Mouse (Mus musculus) spleen, adult 2 months (tissue): ENCODE data around the gene Dhcr7. TPM values are rescaled to one million over a fixed set of nuclear protein-coding genes. Genes with fewer than 3 reads are reported as not detected.

Experiments
- DNase-seq, 2 experiments: peaks; one replicate each; pipeline versions ENCODE4 v3.0.0 to v3.0.0-alpha.2; 2012 to 2021; ENCODE audit warnings: low spot score in 2 of 2, low read depth in 1 of 2
- H3K27ac ChIP-seq: fragments of 200-500 bp; 2 replicates; pipeline ENCODE4 v1.5.1; 2012; ENCODE audit warnings: low read length, inconsistent platforms; ENCODE audit not compliant: insufficient read depth
- H3K27me3 ChIP-seq: fragments of 200-500 bp; 2 replicates; pipeline ENCODE4 v1.6.1; 2012; ENCODE audit warnings: mild to moderate bottlenecking, moderate library complexity, low read length, inconsistent platforms; ENCODE audit not compliant: control insufficient read depth, insufficient read depth
- H3K36me3 ChIP-seq: fragments of 200-500 bp; 2 replicates; pipeline ENCODE4 v1.6.1; 2012; ENCODE audit warnings: mild to moderate bottlenecking, low read length, inconsistent platforms; ENCODE audit not compliant: control insufficient read depth, insufficient read depth
- H3K4me1 ChIP-seq: fragments of 200-500 bp; 2 replicates; pipeline ENCODE4 v1.6.1; 2011; ENCODE audit warnings: inconsistent platforms; ENCODE audit not compliant: control insufficient read depth, insufficient read depth, insufficient read length
- H3K4me3 ChIP-seq: fragments of 200-500 bp; 2 replicates; pipeline ENCODE4 v1.5.1; 2011; ENCODE audit warnings: mild to moderate bottlenecking, inconsistent platforms; ENCODE audit not compliant: insufficient read depth, insufficient read length; ENCODE audit errors: extremely low read depth
- CTCF ChIP-seq: fragments of 200-500 bp; IDR thresholded peaks from 2 replicates; pipeline ENCODE4 v1.5.1; 2011; ENCODE audit warnings: mild to moderate bottlenecking, inconsistent platforms; ENCODE audit not compliant: insufficient read depth, insufficient read length, insufficient replicate concordance; ENCODE audit errors: extremely low read depth
- POLR2A ChIP-seq: fragments of 200-500 bp; IDR thresholded peaks from 2 replicates; pipeline ENCODE4 v1.6.1; 2011; ENCODE audit warnings: low read depth, low read length, inconsistent platforms
- WGBS: fragments of 180-500 bp; shearing (Covaris S2); methylation state at CpG from one replicate; pipeline ENCODE4 v1.1.7; 2018; 5-methylcytosine and 5-hydroxymethylcytosine counted together
- polyA plus RNA-seq: library from polyadenylated mRNA; depleted of rRNA; stranded (reverse); fragments of >200 nt; gene quantifications from 2 replicates; pipeline ENCODE4 v1.2.3, GENCODE M21; 2012

The Dhcr7 gene
- polyA plus RNA-seq, 1 experiment: 42.0 TPM

- peaks cover 23% of the 10 kb centered on the region for H3K36me3 ChIP-seq
These were observed 14.0 kb upstream of the Dhcr7 start for GRCm38 (mm10) chr7:143808909-143809308.

GRCm38 (mm10) chr7:143819201-143819600 lies 3.7 kb upstream of the Dhcr7 start:
- Histone ChIP-seq H3K4me1 (peaks cover 7% of the 10 kb centered on the region; the same call in 1 of the 2 replicates), H3K27me3 (no peaks in the 10 kb centered on the region), H3K4me3 (no peak overlapping the region), H3K27ac (no peak overlapping the region), H3K36me3 (peaks cover 7% of the 10 kb centered on the region)
- TF ChIP-seq POLR2A (no peak), CTCF (no peak)
- 94% methylated on average over 4 of the region's 4 CpGs for WGBS
- DNase-seq: no peak

More at GRCm38 (mm10) chr7:143808909-143809308, 14.0 kb upstream of the Dhcr7 start:
- no peak for DNase-seq
- Histone ChIP-seq H3K4me1 (no peaks in the 10 kb centered on the region), H3K27ac (no peak overlapping the region), H3K27me3 (no peaks in the 10 kb centered on the region), H3K4me3 (no peak overlapping the region)
- TF ChIP-seq POLR2A (no peak), CTCF (peak; percentile 6; the same call in 1 of the 2 replicates)
- WGBS: 91% methylated on average over 1 of the region's 1 CpGs

- no peak overlapping the region for H3K27ac ChIP-seq
- H3K4me3 ChIP-seq: no peak overlapping the region
- DNase-seq: no peak
- TF ChIP-seq CTCF (no peak), POLR2A (no peak)
- WGBS: 89% methylated on average over 2 of the region's 2 CpGs
- H3K4me1 ChIP-seq: peaks cover 7% of the 10 kb centered on the region; the same call in 1 of the 2 replicates
- no peaks in the 10 kb centered on the region for H3K27me3 ChIP-seq
- peaks cover 5% of the 10 kb centered on the region for H3K36me3 ChIP-seq
These were observed 1.7 kb upstream of the Dhcr7 start for GRCm38 (mm10) chr7:143821241-143821640.

- peak overlapping the region; percentile 58 for H3K27ac ChIP-seq
- TF ChIP-seq POLR2A (no peak), CTCF (no peak)
- H3K4me3 ChIP-seq: peak overlapping the region; percentile 52; the same call in 1 of the 2 replicates
- peaks cover 7% of the 10 kb centered on the region; the same call in 1 of the 2 replicates for H3K4me1 ChIP-seq
- WGBS: 78% methylated on average over 4 of the region's 4 CpGs
- no peaks in the 10 kb centered on the region for H3K27me3 ChIP-seq
- no peaks in the 10 kb centered on the region for H3K36me3 ChIP-seq
- no peak for DNase-seq
These were observed 291 bp downstream of the Dhcr7 start for GRCm38 (mm10) chr7:143823266-143823605.

GRCm38 (mm10) chr7:143826985-143827384 lies 4.0 kb downstream of the Dhcr7 start:
- 91% methylated on average over 2 of the region's 2 CpGs for WGBS
- Histone ChIP-seq H3K27me3 (no peaks in the 10 kb centered on the region), H3K4me3 (no peak overlapping the region), H3K27ac (no peak overlapping the region), H3K36me3 (no peaks in the 10 kb centered on the region), H3K4me1 (peaks cover 7% of the 10 kb centered on the region; the same call in 1 of the 2 replicates)
- no peak for DNase-seq
- TF ChIP-seq CTCF (no peak), POLR2A (no peak)

- peak; percentile 18 for TF ChIP-seq POLR2A
- peak; percentile 84; the same call in 1 of the 2 replicates for TF ChIP-seq CTCF
- H3K27ac ChIP-seq: peak overlapping the region; percentile 89
- WGBS: under 1% methylated on average over 37 of the region's 37 CpGs
- no peaks in the 10 kb centered on the region; the same call in 1 of the 2 replicates for H3K4me1 ChIP-seq
- peak; percentile 92 to 94 for DNase-seq
- H3K27me3 ChIP-seq: no peaks in the 10 kb centered on the region
- peak overlapping the region; percentile 83 for H3K4me3 ChIP-seq
- no peaks in the 10 kb centered on the region for H3K36me3 ChIP-seq
These were observed 6.8 kb downstream of the Dhcr7 start for GRCm38 (mm10) chr7:143829504-143830331.

- DNase-seq: no peak
- 7% methylated on average over 6 of the region's 6 CpGs for WGBS
- H3K27ac ChIP-seq: peak overlapping the region; percentile 73
- H3K4me3 ChIP-seq: peak overlapping the region; percentile 82
- H3K4me1 ChIP-seq: no peaks in the 10 kb centered on the region; the same call in 1 of the 2 replicates
- TF ChIP-seq POLR2A (no peak), CTCF (no peak)
- H3K36me3 ChIP-seq: no peaks in the 10 kb centered on the region
- H3K27me3 ChIP-seq: no peaks in the 10 kb centered on the region
These were observed 7.5 kb downstream of the Dhcr7 start for GRCm38 (mm10) chr7:143830399-143830798.
